Mouse (Mus musculus) adipocyte (in vitro differentiated cells): ENCODE measurements around the gene 5730409E04Rik.

ENCODE experiments used
- DNase-seq: peaks from one replicate; pipeline ENCODE4 v3.0.0-alpha.2; 2016; ENCODE audit warnings: low spot score

Gene 5730409E04Rik

GRCm38 (mm10) chr4:126637446-126637845 lies 27.8 kb downstream of the 5730409E04Rik start:
- DNase-seq = no peak

GRCm38 (mm10) chr4:126639339-126639738 lies 29.7 kb downstream of the 5730409E04Rik start:
- DNase-seq = no peak

- no peak for DNase-seq
Measured at GRCm38 (mm10) chr4:126641901-126642300, 32.3 kb downstream of the 5730409E04Rik start.

GRCm38 (mm10) chr4:126643815-126644214 lies 34.2 kb downstream of the 5730409E04Rik start:
- no peak for DNase-seq

GRCm38 (mm10) chr4:126644333-126644963 lies 34.8 kb downstream of the 5730409E04Rik start:
- DNase-seq = no peak

GRCm38 (mm10) chr4:126647996-126648910 lies 38.6 kb downstream of the 5730409E04Rik start:
- no peak for DNase-seq

- no peak for DNase-seq
Measured at GRCm38 (mm10) chr4:126653148-126653547, 43.5 kb downstream of the 5730409E04Rik start.

GRCm38 (mm10) chr4:126655356-126655755 lies 45.7 kb downstream of the 5730409E04Rik start:
- no peak for DNase-seq

GRCm38 (mm10) chr4:126661249-126661648 lies 51.6 kb downstream of the 5730409E04Rik start:
- DNase-seq = no peak
